Mouse (Mus musculus) heart, embryonic 16.5 days (tissue): Measurements from ENCODE around the gene Oas1f. TPM values are rescaled to one million over a fixed set of nuclear protein-coding genes. Genes with fewer than 3 reads are reported as not detected.
"Not testable (repeated sequence)": the region's sequence is repeated elsewhere in the genome, so short reads cannot be mapped to it uniquely, and the experiment has no call there.

Experiments
- ATAC-seq: fragments of 200-750 bp; cut with Nextera tagmentation; replicated peaks from 2 replicates; pipeline ENCODE4 v1.8.0; 2017; ENCODE audit warnings: moderate number of reproducible peaks; ENCODE audit not compliant: insufficient read depth, low FRiP score; ENCODE audit errors: extremely low read depth
- H3K27ac ChIP-seq: fragments of 300-500 bp; sonication (generic); 2 replicates; pipeline ENCODE4 v1.5.1; 2014; ENCODE audit warnings: mild to moderate bottlenecking, low read length, control low read depth, moderate library complexity
- H3K27me3 ChIP-seq: fragments of 300-500 bp; sonication (generic); 2 replicates; pipeline ENCODE4 v1.6.1; 2014; ENCODE audit warnings: low read length, mixed read lengths; ENCODE audit not compliant: control insufficient read depth, insufficient read depth
- H3K36me3 ChIP-seq: fragments of 300-500 bp; sonication (generic); 2 replicates; pipeline ENCODE4 v1.6.1; 2014; ENCODE audit not compliant: control insufficient read depth, insufficient read depth
- H3K4me1 ChIP-seq: fragments of 300-500 bp; sonication (generic); 2 replicates; pipeline ENCODE4 v1.6.1; 2014; ENCODE audit warnings: low read length, mixed read lengths; ENCODE audit not compliant: control insufficient read depth, insufficient read depth
- H3K4me2 ChIP-seq: fragments of 300-500 bp; sonication (generic); 2 replicates; pipeline ENCODE4 v1.6.1; 2014; ENCODE audit warnings: low read depth, mild to moderate bottlenecking, control low read depth, low read length
- H3K4me3 ChIP-seq: fragments of 300-500 bp; sonication (generic); 2 replicates; pipeline ENCODE4 v1.5.1; 2014; ENCODE audit warnings: mild to moderate bottlenecking, control low read depth, low read length
- H3K9ac ChIP-seq: fragments of 300-500 bp; sonication (generic); 2 replicates; pipeline ENCODE4 v1.6.1; 2014; ENCODE audit warnings: low read length, control low read depth
- H3K9me3 ChIP-seq: fragments of 300-500 bp; sonication (generic); replicated peaks from 2 replicates; pipeline ENCODE4 v1.6.1; 2016; ENCODE audit warnings: low read length; ENCODE audit not compliant: control insufficient read depth
- WGBS: fragments of 180-500 bp; shearing (Covaris S2); extraction: QIAGEN DNeasy Blood & Tissue Kit; methylation state at CpG from one replicate; pipeline ENCODE4 v1.1.7; 2014; 5-methylcytosine and 5-hydroxymethylcytosine counted together
- polyA plus RNA-seq: library from polyadenylated mRNA; unstranded; fragments of >200 nt; fragmentation: Nextera tagmentation; extraction: Ambion mirVana; gene quantifications from 2 replicates; pipeline ENCODE4 v1.2.1, GENCODE M21; 2015

The Oas1f gene
- polyA plus RNA-seq, 1 experiment from 2014 or later: 0.12 TPM

DNA sequence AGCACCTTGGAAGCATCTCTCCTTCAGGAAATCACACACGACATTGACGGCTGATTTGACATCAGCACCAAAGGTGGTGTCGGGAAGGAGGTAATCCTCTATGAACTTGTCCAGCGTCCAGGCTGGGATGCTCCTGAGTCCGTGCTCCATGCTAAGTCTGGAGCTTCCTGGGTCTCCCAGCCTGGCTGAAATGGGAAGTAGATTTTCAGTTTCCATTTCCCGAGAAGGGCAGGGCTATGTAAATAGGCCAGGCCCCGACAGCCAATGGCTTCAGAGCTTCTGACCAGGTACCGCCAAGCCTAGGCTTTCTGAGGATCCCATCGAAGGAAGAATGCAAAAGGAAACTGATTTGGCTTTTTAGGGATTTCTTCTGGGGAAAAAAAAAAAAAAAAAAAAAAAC lies 40.2 kb downstream of the Oas1f start, which contains the start of gene Oas1g:
Gene Oas1g (minus strand): TSS at position 201 of the 400 bp plus-strand sequence.
- H3K4me3 ChIP-seq, H3K9ac ChIP-seq, H3K27me3 ChIP-seq, H3K27ac ChIP-seq, H3K4me1 ChIP-seq, ATAC-seq, H3K36me3 ChIP-seq, H3K9me3 ChIP-seq, H3K4me2 ChIP-seq: not testable (repeated sequence)
- 15% methylated on average over 6 of the region's 9 CpGs for WGBS

DNA sequence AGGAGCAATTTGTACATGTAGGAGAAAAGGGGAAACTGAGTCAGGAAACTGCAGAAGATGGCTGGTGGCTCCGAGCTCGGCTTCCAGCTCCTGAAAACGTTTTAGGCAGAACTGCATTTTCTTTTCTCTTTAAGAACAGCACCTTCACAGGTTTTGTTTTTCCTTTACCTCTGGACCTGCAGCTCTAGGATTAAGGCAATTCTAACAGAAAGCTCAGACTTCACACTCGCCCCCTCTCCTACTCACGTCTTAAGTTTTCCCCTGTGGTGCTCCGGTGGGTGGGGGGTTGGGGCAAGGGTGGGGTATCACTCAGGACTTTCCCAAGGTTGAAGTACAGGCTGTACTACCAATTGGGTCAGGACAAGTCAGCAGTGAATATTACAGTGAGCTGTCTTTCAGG lies 40.7 kb downstream of the Oas1f start:
- Histone ChIP-seq H3K27me3 (no peaks in the 10 kb centered on the region), H3K9me3 (no peaks in the 10 kb centered on the region), H3K4me1 (no peaks in the 10 kb centered on the region), H3K27ac (no peak overlapping the region), H3K36me3 (no peaks in the 10 kb centered on the region), H3K9ac (no peak overlapping the region), H3K4me3 (no peak overlapping the region), H3K4me2 (no peak overlapping the region)
- no peak for ATAC-seq
- 42% methylated on average over 6 of the region's 6 CpGs for WGBS

DNA sequence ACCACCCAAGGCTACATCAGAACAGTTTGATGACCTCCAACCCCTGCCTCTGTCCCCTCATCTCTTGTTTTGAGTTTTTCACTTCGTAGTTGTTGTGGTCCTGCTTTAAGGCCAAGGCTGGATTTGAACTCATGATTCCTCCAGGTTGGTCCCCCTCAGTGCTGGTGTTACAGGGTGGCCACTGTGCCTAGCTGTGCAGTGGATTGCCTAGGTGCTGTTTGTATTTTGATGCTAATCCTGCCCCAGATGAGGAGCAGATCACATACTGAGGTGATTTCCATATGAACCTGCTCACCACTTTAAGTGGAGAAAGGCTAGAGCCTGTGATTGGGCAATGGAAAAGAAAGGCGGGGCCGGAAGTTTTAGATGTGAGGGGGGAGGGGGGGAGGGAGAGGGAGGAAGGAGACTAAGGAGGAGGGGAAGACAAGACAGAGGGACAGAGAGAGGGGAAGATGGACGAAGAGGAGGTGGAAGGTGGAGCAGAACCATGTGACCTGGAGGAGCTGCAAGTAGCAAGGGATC lies 41.2 kb downstream of the Oas1f start:
- not testable (repeated sequence) for H3K4me2 ChIP-seq, H3K9me3 ChIP-seq, ATAC-seq, H3K27me3 ChIP-seq, H3K4me1 ChIP-seq, H3K9ac ChIP-seq, H3K27ac ChIP-seq, H3K36me3 ChIP-seq, H3K4me3 ChIP-seq
- 26% methylated on average over 4 of the region's 4 CpGs for WGBS

DNA sequence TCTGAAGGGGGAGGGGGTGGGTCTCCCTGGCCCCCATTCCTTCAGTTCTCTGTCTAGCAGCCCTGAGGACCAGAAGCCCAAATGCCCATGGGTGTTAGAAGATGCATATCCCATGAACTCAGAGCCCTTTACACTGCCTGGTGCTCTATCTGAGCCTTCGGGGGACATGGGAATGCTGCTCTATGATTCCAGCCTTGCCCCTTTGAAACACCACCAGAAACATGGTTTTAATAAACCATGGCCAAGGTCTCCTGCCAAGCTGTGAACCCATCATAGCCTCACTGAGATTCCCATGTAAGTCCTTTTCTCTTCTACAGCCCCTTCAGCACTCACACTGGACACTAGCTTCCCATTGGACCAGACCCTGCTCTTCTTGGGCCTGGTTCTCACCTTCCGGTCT lies 42.9 kb downstream of the Oas1f start:
- H3K9ac ChIP-seq: no peak overlapping the region
- no peaks in the 10 kb centered on the region for H3K4me1 ChIP-seq
- H3K27me3 ChIP-seq: no peaks in the 10 kb centered on the region
- no peaks in the 10 kb centered on the region for H3K36me3 ChIP-seq
- no peak overlapping the region for H3K27ac ChIP-seq
- WGBS: 77% methylated on average over 2 of the region's 2 CpGs
- H3K9me3 ChIP-seq: no peaks in the 10 kb centered on the region
- no peak overlapping the region for H3K4me2 ChIP-seq
- no peak for ATAC-seq
- no peak overlapping the region for H3K4me3 ChIP-seq

DNA sequence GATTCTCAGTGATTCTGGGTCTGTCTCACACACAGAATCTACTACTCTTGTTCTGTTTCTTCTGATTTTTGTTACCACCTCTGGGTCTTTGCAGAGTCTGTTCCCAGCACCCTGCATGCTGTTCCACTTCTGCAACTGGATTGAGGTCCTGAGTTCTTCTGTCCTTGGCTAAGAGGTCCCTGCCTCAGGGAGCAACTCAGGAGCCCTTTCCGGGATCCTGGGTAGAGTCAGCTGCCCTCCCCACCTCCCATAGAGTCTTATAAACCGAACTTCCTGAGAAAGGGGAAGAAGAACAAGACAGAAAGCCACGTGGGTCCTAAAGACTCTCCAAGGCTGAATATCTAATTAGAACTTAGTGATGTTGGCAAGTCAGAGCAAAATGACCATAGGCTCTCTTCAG lies 43.8 kb downstream of the Oas1f start:
- no peaks in the 10 kb centered on the region for H3K36me3 ChIP-seq
- H3K9ac ChIP-seq: no peak overlapping the region
- no peak overlapping the region for H3K4me3 ChIP-seq
- H3K9me3 ChIP-seq: no peaks in the 10 kb centered on the region
- WGBS: 44% methylated on average over 3 of the region's 3 CpGs
- H3K27ac ChIP-seq: no peak overlapping the region
- no peak overlapping the region for H3K4me2 ChIP-seq
- no peaks in the 10 kb centered on the region for H3K27me3 ChIP-seq
- ATAC-seq: no peak
- H3K4me1 ChIP-seq: no peaks in the 10 kb centered on the region

DNA sequence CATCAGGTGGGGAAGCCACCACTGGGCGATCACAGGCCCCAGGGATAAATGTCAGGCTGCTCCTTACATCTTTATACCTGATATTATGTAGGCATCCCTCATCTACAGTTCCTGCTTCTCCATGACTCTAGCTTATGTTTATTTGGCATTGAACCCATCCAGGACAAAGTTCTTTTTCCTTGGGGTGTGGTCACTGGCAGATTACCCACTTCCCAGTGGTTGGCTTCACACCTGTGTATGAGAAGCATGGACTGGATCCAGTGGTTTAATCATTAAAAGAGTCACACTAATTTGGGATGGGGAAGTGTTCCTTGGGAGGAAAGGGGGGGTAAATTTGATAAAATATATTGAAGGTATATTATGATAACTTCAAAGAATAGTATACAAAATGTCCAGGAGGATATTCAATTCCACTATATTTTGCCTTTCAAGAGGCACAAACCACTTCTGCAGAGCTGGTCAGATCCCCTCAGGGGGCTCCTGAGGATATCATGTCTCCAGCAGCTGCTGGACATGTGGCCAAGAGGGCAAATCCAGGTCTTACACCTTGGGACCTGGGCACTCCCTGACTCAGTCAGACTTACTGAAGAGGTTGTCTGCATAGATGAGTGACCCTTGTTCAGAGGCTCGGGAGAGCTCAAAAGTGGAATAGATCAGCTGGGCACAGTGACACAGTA lies 44.5 kb downstream of the Oas1f start:
- not testable (repeated sequence) for H3K27me3 ChIP-seq, H3K4me3 ChIP-seq, H3K36me3 ChIP-seq, ATAC-seq, H3K9ac ChIP-seq, H3K9me3 ChIP-seq, H3K4me2 ChIP-seq, H3K27ac ChIP-seq, H3K4me1 ChIP-seq
- 71% methylated on average over 2 of the region's 2 CpGs for WGBS

DNA sequence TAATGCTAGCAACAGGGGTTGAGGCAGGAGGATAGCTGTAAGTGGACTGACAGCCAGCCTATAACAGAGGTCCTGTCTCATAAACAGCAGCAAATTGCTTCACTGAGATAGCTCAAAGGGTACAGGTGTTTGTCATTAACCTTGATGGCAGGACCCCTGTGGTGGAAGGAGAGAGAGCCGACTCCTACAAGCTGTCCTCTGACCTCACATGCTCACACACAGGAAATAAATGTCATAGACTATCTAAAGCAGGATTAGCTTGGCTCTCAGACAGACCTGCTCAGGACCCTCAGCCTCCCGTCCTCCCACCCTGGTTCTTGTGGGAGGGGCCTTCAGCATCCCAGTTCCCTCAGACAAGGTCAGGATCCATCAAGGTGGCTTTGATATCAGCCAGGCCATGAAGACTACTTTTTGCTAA lies 45.1 kb downstream of the Oas1f start:
- 55% methylated on average over 2 of the region's 2 CpGs for WGBS
- Histone ChIP-seq H3K4me2 (no peak overlapping the region), H3K27me3 (no peaks in the 10 kb centered on the region), H3K9ac (no peak overlapping the region), H3K36me3 (no peaks in the 10 kb centered on the region), H3K4me1 (no peaks in the 10 kb centered on the region), H3K9me3 (no peaks in the 10 kb centered on the region), H3K27ac (no peak overlapping the region), H3K4me3 (no peak overlapping the region)
- ATAC-seq: no peak

DNA sequence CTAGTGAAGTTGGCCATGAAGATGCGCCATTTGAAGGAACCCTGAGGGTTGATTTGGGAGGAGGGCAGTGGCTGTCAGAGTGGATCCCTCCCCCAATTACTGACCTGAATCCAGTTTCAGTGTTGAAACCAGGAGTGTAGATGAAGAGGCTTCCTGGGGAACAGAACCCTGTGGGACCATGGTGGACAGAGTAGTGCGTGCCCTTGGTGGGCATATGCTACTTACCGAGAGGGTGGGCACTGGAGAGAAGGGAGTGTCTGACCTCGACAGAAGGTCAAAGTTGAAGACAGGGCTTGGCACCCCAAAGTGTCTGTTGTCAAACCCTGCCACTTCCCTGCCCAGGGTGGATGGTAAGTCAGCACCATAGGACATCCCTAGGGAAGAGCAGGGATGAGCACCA lies 46.7 kb downstream of the Oas1f start:
- H3K27ac ChIP-seq, ATAC-seq, H3K27me3 ChIP-seq, H3K36me3 ChIP-seq, H3K4me1 ChIP-seq, H3K9me3 ChIP-seq, H3K4me3 ChIP-seq, H3K4me2 ChIP-seq, H3K9ac ChIP-seq: not testable (repeated sequence)
- WGBS: 84% methylated on average over 4 of the region's 4 CpGs

DNA sequence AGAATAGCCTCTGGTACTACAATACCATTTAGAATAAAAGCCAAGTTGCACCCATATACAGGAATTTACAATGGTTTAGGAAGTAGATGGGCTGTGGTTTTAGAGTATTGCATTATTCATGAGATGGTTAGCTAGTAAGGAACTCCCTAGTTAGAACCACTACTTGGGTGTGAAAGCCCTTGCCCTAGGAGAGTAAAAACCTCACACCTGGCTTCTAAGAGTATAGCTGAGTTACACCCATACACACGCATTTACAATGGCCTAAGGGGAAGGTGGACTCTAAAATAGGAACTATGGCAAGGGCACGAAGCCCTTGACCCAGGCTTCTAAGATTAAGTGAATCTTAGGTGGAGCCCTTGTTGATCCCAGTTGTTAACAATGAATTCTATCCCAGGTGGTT lies 47.5 kb downstream of the Oas1f start:
- H3K4me3 ChIP-seq, H3K4me1 ChIP-seq, H3K4me2 ChIP-seq, H3K9ac ChIP-seq, H3K9me3 ChIP-seq, H3K36me3 ChIP-seq, H3K27me3 ChIP-seq, ATAC-seq, H3K27ac ChIP-seq: not testable (repeated sequence)
- WGBS: 60% methylated on average over 2 of the region's 2 CpGs
